Mouse (Mus musculus) intestine, embryonic 15.5 days (tissue): Measurements from ENCODE around the gene Hcn3. TPM values are rescaled to one million over a fixed set of nuclear protein-coding genes. Genes with fewer than 3 reads are reported as not detected.

Source experiments
- ATAC-seq: fragments of 200-750 bp; cut with Nextera tagmentation; 2 replicates; pipeline ENCODE4 v1.8.0; 2017; ENCODE audit warnings: moderate TSS enrichment, moderate library complexity
- H3K27ac ChIP-seq: fragments of 300-500 bp; sonication (generic); 2 replicates; pipeline ENCODE4 v1.5.1; 2015; ENCODE audit warnings: mild to moderate bottlenecking, inconsistent platforms
- H3K27me3 ChIP-seq: fragments of 300-500 bp; sonication (generic); replicated peaks from 2 replicates; pipeline ENCODE4 v1.6.1; 2015; ENCODE audit warnings: inconsistent platforms
- H3K36me3 ChIP-seq: fragments of 300-500 bp; sonication (generic); 2 replicates; pipeline ENCODE4 v1.6.1; 2015; ENCODE audit warnings: inconsistent platforms
- H3K4me1 ChIP-seq: fragments of 300-500 bp; sonication (generic); replicated peaks from 2 replicates; pipeline ENCODE4 v1.6.1; 2015; ENCODE audit warnings: inconsistent platforms
- H3K4me2 ChIP-seq: fragments of 300-500 bp; sonication (generic); replicated peaks from 2 replicates; pipeline ENCODE4 v1.6.1; 2015; ENCODE audit warnings: mild to moderate bottlenecking, inconsistent platforms
- H3K4me3 ChIP-seq: fragments of 300-500 bp; sonication (generic); replicated peaks from 2 replicates; pipeline ENCODE4 v1.5.1; 2015; ENCODE audit warnings: inconsistent platforms
- H3K9ac ChIP-seq: fragments of 300-500 bp; sonication (generic); 2 replicates; pipeline ENCODE4 v1.6.1; 2015; ENCODE audit warnings: inconsistent platforms
- H3K9me3 ChIP-seq: fragments of 300-500 bp; sonication (generic); 2 replicates; pipeline ENCODE4 v1.6.1; 2016; ENCODE audit warnings: inconsistent platforms
- WGBS: fragments of 180-500 bp; shearing (Covaris S2); methylation state at CpG from one replicate; pipeline ENCODE4 v1.1.7; 2015; 5-methylcytosine and 5-hydroxymethylcytosine counted together
- polyA plus RNA-seq: library from polyadenylated mRNA; unstranded; fragments of >200 nt; fragmentation: Nextera tagmentation; extraction: Ambion mirVana; gene quantifications from 2 replicates; pipeline ENCODE4 v1.2.1, GENCODE M21; 2015

Gene Hcn3
- polyA plus RNA-seq, 1 experiment from 2014 or later: 2.6 TPM

DNA sequence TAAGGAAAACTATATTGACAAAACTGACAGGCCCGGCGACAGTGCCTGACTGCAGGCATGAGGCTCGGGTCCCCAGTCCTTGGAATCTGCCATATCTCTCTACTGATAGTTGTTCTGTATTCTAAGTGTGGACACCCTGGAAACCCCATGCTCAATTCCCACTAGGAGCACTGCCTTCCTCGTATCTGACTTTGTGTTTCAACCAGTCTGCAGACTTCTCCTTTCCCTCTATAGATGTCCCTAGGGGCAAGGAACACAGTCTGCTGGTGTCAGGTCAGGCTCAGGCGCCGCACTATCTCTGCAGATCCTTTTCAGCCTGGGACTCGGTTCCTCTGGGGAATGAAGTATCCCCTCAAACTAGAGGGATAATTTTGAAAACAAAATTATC lies 26.9 kb downstream of the Hcn3 start:
- no peaks in the 10 kb centered on the region for H3K36me3 ChIP-seq
- 0 out of 2 replicates have a peak overlapping the region, but pooled peaks have one; percentile 24 for H3K9ac ChIP-seq
- ATAC-seq: no peak
- peaks cover 16% of the 10 kb centered on the region; the same call in 1 of the 2 replicates for H3K4me1 ChIP-seq
- 69% methylated on average over 7 of the region's 7 CpGs for WGBS
- H3K27ac ChIP-seq: peak overlapping the region; percentile 82
- no peaks in the 10 kb centered on the region for H3K9me3 ChIP-seq
- no peak overlapping the region for H3K4me3 ChIP-seq
- peak overlapping the region; percentile 23; the same call in 1 of the 2 replicates for H3K4me2 ChIP-seq
- H3K27me3 ChIP-seq: no peaks in the 10 kb centered on the region

DNA sequence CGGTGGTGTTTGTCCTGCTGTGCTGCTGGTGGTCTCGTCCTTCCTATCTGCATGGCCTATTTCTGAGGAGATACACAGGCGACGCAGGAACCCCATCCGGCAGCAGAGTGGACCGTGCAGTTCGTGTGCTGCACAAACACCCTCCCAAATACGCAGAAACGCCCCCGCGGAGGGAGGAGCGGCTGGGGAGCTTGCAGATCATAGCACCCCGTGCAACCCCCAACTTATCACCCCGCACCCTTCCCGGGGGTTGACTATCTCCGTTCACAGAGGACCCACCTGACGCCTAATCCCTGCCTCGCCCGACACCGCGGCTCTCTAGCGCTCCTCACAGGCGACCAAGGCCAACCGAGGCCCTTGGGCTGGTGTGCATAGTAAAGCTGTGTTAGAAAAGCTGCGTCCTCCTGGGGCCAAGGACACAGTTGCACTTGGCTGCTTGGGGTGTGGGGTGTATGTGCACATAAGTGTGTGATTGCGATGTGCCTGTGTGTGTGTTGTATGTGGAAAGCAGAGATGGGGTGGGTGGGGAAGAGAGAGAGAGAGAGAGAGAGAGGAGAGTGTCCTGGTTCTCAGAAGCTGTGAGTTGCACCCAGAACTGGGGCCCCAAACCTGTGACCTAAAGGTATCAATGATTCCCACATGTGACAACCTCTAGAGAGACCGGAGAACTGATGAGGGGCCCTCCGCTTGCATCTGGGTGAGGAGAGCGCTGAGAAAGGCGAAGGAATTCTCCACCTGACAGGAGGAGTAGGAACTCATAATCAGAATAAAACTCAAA lies 27.5 kb downstream of the Hcn3 start:
- H3K4me1 ChIP-seq: peaks cover 16% of the 10 kb centered on the region; the same call in 1 of the 2 replicates
- 13% methylated on average over 30 of the region's 30 CpGs for WGBS
- H3K9ac ChIP-seq: peak overlapping the region; percentile 29; the same call in 1 of the 2 replicates
- H3K27ac ChIP-seq: peak overlapping the region; percentile 82; the same call in 1 of the 2 replicates
- peak overlapping the region; percentile 64 for H3K4me2 ChIP-seq
- H3K36me3 ChIP-seq: no peaks in the 10 kb centered on the region
- peak overlapping the region; percentile 25 for H3K4me3 ChIP-seq
- no peaks in the 10 kb centered on the region for H3K9me3 ChIP-seq
- no peaks in the 10 kb centered on the region for H3K27me3 ChIP-seq
- ATAC-seq: peak; percentile 37; the same call in 1 of the 2 replicates

DNA sequence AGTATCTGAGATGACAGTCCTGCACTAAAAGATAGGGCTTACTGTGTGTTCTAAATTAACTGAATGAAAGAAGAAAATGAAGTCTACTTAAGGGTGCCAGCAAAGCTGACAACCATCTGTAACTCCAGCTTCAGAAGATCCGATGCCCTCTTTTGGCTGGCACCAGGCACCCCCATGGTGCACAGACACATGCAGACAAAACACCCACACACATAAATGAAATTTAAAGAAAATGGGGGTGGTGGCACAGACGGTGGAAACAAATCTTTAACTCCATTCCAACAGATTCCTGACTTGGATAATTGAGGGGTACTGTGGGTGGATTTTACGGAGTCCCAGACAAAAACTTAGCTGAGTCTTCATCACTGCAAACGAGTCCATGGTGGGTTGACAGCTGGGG lies 28.2 kb downstream of the Hcn3 start:
- H3K27me3 ChIP-seq: no peaks in the 10 kb centered on the region
- H3K27ac ChIP-seq: no peak overlapping the region
- no peak overlapping the region for H3K9ac ChIP-seq
- no peak for ATAC-seq
- H3K4me1 ChIP-seq: peaks cover 16% of the 10 kb centered on the region; the same call in 1 of the 2 replicates
- WGBS: 44% methylated on average over 4 of the region's 4 CpGs
- no peaks in the 10 kb centered on the region for H3K36me3 ChIP-seq
- H3K4me3 ChIP-seq: 0 out of 2 replicates have a peak overlapping the region, but pooled peaks have one; percentile 25
- no peaks in the 10 kb centered on the region for H3K9me3 ChIP-seq
- H3K4me2 ChIP-seq: peak overlapping the region; percentile 64

DNA sequence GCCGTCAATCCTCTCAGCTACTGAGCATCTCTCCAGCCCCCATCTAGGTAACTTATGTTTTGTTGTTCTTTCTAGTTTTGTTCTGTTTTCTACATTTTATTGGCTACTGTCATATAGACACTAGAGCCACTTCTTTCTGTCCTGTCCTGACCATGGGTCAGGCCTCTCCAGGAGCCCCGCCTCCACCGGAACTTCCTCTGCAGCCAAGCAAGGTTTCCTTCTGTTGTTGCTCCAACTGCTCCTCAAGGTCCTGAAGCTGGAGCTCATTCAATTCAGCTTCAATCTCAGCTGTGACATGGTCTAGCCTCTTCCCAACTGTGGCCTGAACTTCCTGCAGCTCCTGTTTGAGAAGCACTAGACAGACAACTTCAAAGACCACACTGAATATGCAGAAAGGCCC lies 30.1 kb downstream of the Hcn3 start:
- no peak overlapping the region for H3K4me3 ChIP-seq
- no peak overlapping the region for H3K4me2 ChIP-seq
- 88% methylated on average over 3 of the region's 3 CpGs for WGBS

DNA sequence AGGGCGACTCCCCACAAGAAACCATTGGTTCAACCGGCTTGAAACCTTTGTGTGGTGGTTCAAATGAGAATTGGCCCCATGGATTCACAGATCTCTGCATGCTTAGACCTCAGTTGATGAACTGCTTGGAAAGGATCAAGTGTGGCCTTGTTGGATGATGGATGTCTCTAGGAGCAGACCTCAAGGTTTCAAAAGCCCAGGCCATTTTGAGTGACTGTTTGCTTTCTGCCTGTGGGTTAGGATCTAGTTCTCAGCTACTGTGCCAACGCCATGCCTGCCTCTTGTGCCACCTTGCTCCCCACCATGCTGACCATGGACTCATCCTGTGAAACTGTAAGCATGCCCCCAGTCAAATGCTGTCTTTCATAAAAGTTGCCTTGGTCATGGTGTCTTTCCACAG lies 34.0 kb downstream of the Hcn3 start:
- WGBS: 93% methylated on average over 3 of the region's 3 CpGs
- Histone ChIP-seq H3K4me1 (no peaks in the 10 kb centered on the region), H3K27me3 (no peaks in the 10 kb centered on the region), H3K36me3 (no peaks in the 10 kb centered on the region), H3K4me2 (no peak overlapping the region), H3K4me3 (no peak overlapping the region), H3K27ac (no peak overlapping the region), H3K9me3 (no peaks in the 10 kb centered on the region), H3K9ac (no peak overlapping the region)
- ATAC-seq: no peak

More for the DNA sequence above, 30.1 kb downstream of the Hcn3 start:
- H3K9me3 ChIP-seq: no peaks in the 10 kb centered on the region
- no peaks in the 10 kb centered on the region for H3K36me3 ChIP-seq
- no peaks in the 10 kb centered on the region for H3K27me3 ChIP-seq
- H3K27ac ChIP-seq: no peak overlapping the region
- ATAC-seq: no peak
- no peak overlapping the region for H3K9ac ChIP-seq
- H3K4me1 ChIP-seq: peaks cover 16% of the 10 kb centered on the region; the same call in 1 of the 2 replicates

DNA sequence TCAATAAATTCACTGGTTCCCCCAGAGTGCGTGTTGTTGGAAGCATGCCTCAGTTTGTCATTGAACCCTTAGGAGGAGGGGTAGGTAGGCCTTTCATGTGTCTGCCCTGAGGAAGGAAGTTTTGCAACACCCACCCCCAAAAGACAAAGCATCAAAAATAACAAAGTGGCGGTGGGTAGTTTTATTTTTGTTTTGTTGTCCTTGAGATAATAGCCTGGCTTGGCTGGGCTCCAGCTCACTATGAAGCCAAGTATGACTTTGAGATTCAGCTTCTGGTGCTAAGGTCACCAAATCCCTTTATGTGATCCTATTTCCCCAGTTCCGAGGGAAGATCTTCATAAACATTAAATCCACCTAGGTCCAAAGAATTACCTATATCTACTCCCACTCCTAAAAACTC lies 35.8 kb downstream of the Hcn3 start:
- H3K4me2 ChIP-seq: no peak overlapping the region
- ATAC-seq: no peak
- no peaks in the 10 kb centered on the region for H3K4me1 ChIP-seq
- H3K27ac ChIP-seq: no peak overlapping the region
- H3K9ac ChIP-seq: no peak overlapping the region
- no peak overlapping the region for H3K4me3 ChIP-seq
- WGBS: 67% methylated on average over 3 of the region's 3 CpGs
- no peaks in the 10 kb centered on the region for H3K9me3 ChIP-seq
- H3K36me3 ChIP-seq: no peaks in the 10 kb centered on the region
- no peaks in the 10 kb centered on the region for H3K27me3 ChIP-seq

DNA sequence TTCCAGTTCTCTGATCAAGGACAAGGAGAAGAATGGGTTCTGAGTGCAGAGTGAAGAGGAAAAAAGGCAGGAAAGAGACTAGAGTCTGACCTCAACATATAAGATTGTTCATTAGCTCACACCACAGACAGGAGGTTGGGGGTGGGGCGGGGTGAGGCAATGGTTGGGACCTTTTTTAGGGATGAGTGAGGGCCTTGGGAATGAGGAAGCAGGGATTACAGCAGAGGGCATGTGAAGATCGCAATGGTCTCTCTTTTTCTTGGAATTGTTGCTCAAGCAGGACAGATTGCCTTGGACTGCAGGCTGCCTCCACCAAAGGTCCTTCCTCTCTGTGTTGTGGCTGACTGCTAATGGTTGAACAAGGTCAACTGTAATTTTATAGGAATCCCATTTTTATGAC lies 36.7 kb downstream of the Hcn3 start:
- Histone ChIP-seq H3K27me3 (no peaks in the 10 kb centered on the region), H3K4me3 (no peak overlapping the region), H3K36me3 (no peaks in the 10 kb centered on the region), H3K4me2 (no peak overlapping the region), H3K9me3 (no peaks in the 10 kb centered on the region), H3K27ac (no peak overlapping the region), H3K9ac (no peak overlapping the region), H3K4me1 (no peaks in the 10 kb centered on the region)
- no peak for ATAC-seq
- WGBS: 70% methylated on average over 2 of the region's 2 CpGs

DNA sequence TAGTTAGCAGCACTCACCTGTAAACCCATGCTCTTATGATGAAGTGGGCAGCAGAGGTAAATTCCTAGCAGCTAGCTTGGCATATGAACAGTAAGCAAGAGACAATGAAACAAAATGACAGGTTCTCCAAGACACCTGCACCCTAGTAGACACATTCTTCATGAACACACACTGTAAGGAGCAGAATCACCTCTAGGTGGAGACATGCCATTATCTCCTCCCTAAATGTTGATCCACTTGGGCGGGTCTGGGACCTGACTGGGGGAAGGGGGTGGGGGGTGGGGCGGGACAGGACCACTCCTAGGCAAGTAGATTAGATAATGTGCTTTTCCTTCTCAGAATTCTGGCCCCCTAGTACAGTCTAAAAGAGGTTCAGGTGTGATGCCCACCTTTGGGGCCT lies 44.5 kb downstream of the Hcn3 start:
- no peaks in the 10 kb centered on the region for H3K27me3 ChIP-seq
- H3K9ac ChIP-seq: no peak overlapping the region
- H3K4me1 ChIP-seq: no peaks in the 10 kb centered on the region
- 12% methylated on average over 2 of the region's 2 CpGs for WGBS
- no peak overlapping the region for H3K4me2 ChIP-seq
- H3K27ac ChIP-seq: no peak overlapping the region
- no peak overlapping the region for H3K4me3 ChIP-seq
- peak; percentile 54 for ATAC-seq
- H3K36me3 ChIP-seq: no peaks in the 10 kb centered on the region
- no peaks in the 10 kb centered on the region for H3K9me3 ChIP-seq

DNA sequence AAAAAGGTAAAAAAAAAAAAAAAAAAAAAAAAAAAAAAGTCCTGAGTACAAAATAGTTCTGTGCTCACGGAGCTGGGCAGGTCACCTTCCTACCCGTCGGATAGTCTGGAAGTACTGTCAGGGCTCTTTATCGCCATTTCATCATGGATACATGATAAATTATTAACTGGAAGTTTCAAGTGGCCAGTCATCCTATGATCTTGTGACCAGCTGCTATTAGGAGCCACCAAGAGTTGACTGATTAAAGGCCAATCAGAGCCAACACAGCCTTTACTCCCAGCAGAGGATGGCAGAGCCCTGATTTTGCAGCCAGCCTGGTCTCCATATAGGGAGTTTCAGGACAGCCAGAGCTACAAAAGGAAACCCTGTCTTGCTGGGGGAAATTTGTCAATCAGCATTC lies 46.9 kb downstream of the Hcn3 start:
- no peaks in the 10 kb centered on the region for H3K27me3 ChIP-seq
- WGBS: 70% methylated on average over 4 of the region's 4 CpGs
- no peaks in the 10 kb centered on the region for H3K36me3 ChIP-seq
- no peak overlapping the region for H3K4me3 ChIP-seq
- H3K27ac ChIP-seq: peak overlapping the region; percentile 68; the same call in 1 of the 2 replicates
- no peaks in the 10 kb centered on the region for H3K9me3 ChIP-seq
- H3K4me1 ChIP-seq: no peaks in the 10 kb centered on the region
- H3K9ac ChIP-seq: no peak overlapping the region
- no peak overlapping the region for H3K4me2 ChIP-seq
- ATAC-seq: peak; percentile 90

DNA sequence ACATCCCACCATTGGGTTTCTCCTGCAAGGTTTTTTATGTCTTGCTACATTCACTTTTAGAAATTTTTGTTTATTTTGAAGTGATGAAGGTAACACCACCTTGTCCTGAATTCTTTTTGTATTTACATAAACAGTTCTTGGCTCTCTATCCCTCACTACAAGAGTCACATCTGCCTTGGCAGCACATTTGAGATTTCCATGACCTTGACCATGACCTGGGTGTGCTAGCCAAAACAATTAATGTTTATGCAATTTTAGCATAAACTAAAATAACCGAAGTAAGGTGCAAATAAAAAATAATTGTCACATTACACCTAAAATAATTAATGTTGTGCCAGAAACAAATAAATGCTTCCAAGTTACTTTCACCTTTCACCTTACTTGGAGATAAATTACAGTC lies 51.9 kb downstream of the Hcn3 start:
- Histone ChIP-seq H3K4me3 (no peak overlapping the region), H3K4me1 (no peaks in the 10 kb centered on the region), H3K4me2 (no peak overlapping the region), H3K27me3 (no peaks in the 10 kb centered on the region), H3K9me3 (no peaks in the 10 kb centered on the region), H3K9ac (no peak overlapping the region), H3K36me3 (no peaks in the 10 kb centered on the region), H3K27ac (no peak overlapping the region)
- WGBS: 45% methylated on average over 1 of the region's 1 CpGs
- no peak for ATAC-seq

DNA sequence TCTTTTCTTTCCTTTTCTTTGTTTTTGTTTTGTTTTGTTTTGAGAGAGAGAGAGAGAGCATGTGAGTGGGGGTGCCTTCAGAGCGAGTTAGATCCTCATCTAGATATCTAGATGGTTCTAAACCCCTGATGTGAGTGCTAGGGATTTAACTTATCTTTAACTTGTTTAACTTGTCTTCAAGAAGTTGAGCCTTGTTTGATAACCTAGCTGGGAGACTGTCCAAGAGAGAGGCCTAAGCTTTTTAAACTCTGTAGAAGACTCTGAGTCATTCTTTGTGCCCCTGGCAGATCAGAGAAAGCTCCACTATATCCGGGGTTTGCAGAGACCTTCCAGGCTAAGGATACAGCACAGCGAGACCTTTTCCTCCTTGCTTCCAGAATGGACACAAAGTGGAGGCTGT lies 52.5 kb downstream of the Hcn3 start:
- Histone ChIP-seq H3K36me3 (no peaks in the 10 kb centered on the region), H3K27ac (no peak overlapping the region), H3K4me1 (0 out of 2 replicates have a peak, but pooled peaks cover 4% of the 10 kb centered on the region), H3K27me3 (no peaks in the 10 kb centered on the region), H3K4me3 (no peak overlapping the region), H3K9me3 (no peaks in the 10 kb centered on the region), H3K4me2 (no peak overlapping the region), H3K9ac (no peak overlapping the region)
- WGBS: 39% methylated on average over 3 of the region's 3 CpGs
- no peak for ATAC-seq

DNA sequence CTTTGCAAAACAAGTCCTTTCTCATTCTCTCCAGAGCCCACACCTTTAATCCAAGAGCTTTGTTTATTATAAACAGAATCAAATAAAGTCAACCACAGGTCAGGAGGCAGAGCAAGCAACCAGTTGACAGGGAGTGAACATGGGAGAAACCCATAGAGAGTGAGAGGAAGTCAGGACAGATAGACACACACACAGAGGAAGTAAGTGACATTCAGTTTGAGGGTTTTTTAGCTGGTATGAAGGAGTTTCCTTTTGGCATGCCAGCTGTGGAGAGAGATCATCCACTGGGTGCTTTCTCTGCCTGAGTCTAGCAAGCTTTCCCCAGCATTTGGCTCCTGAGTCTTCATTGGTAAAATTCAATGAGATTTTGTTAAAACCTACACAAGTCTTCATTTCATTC lies 53.1 kb downstream of the Hcn3 start:
- 0 out of 2 replicates have a peak, but pooled peaks cover 4% of the 10 kb centered on the region for H3K4me1 ChIP-seq
- H3K4me2 ChIP-seq: no peak overlapping the region
- no peak overlapping the region for H3K27ac ChIP-seq
- H3K4me3 ChIP-seq: no peak overlapping the region
- H3K9me3 ChIP-seq: no peaks in the 10 kb centered on the region
- no peaks in the 10 kb centered on the region for H3K36me3 ChIP-seq
- no peak for ATAC-seq
- H3K9ac ChIP-seq: no peak overlapping the region
- H3K27me3 ChIP-seq: no peaks in the 10 kb centered on the region

DNA sequence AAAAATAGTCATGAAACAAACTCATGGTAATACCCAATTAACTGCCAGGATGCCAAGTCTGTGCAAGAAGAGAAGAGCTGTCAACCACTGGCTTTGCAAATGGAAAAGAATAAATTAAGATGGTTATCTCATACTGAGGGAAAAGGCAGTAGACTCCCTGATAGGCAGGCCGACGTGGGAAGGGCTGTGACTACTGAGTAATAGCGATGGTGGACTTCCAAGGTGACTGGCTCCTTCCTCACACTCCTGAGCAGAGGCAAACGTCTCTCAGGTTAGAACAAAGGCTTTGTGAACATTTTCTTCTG lies 56.8 kb downstream of the Hcn3 start:
- peak overlapping the region; percentile 78; the same call in 1 of the 2 replicates for H3K27ac ChIP-seq
- H3K4me2 ChIP-seq: no peak overlapping the region
- peaks cover 28% of the 10 kb centered on the region for H3K4me1 ChIP-seq
- H3K9me3 ChIP-seq: no peaks in the 10 kb centered on the region
- ATAC-seq: no peak
- H3K9ac ChIP-seq: no peak overlapping the region
- WGBS: 53% methylated on average over 4 of the region's 4 CpGs
- no peak overlapping the region for H3K4me3 ChIP-seq
- H3K36me3 ChIP-seq: peaks cover 4% of the 10 kb centered on the region
- H3K27me3 ChIP-seq: no peaks in the 10 kb centered on the region
